Mouse (Mus musculus) left cerebral cortex, adult 2 months (tissue): ENCODE measurements around the gene Erh. TPM values are rescaled to one million over a fixed set of nuclear protein-coding genes. Genes with fewer than 3 reads are reported as not detected.

ENCODE experiments used
- DNase-seq, 2 experiments: peaks; one replicate each; pipeline ENCODE4 v3.0.0; 2021 to 2022; ENCODE audit warnings: low spot score in 2 of 2, mixed read lengths in 1 of 2; ENCODE audit errors: extremely low spot score in 1 of 2
- H3K27ac ChIP-seq: fragments of 200-600 bp; 2 replicates; pipeline ENCODE4 v1.8.1; 2022
- H3K4me3 ChIP-seq: fragments of 200-600 bp; 2 replicates; pipeline ENCODE4 v1.8.1; 2022
- CTCF ChIP-seq: fragments of 200-600 bp; IDR thresholded peaks from 2 replicates; pipeline ENCODE4 v1.8.1; 2022; ENCODE audit warnings: antibody characterized with exemption, mild to moderate bottlenecking, moderate library complexity
- intact Hi-C: fragments of 180-260 bp; cut with DNase I; formaldehyde crosslinking; loops from one replicate; pipeline ENCODE4 v1.15.1; 2025
- total RNA-seq, 2 experiments: library from RNA; stranded (reverse); gene quantifications; 2 replicates each; pipeline ENCODE4 v1.2.3; 2021

Erh gene
- total RNA-seq, 2 experiments from 2014 or later: 33.7 to 36.8 TPM

DNA sequence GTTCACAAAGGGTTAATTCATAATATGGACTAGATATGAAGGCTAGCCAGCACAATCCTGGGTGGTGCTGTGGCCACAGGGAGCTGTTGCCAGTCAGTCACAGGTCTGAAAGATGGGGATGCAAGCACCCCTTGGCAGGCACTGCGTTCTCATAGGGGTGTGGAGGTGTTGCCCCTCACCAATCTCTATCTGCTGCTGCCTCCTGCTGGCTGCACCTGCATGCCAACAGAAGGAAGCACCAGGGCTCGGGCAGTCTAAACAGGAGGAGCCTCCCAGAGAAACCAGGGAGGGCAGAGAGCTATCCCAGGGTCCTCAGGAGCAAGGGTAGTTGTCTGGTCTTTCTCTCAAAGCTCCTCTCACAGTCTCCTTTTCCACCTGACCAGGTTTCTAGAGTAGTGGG lies 59.2 kb downstream of the Erh start:
- TF ChIP-seq CTCF: peak; percentile 55
- no peak overlapping the region for H3K27ac ChIP-seq
- no peak overlapping the region for H3K4me3 ChIP-seq
- intact Hi-C loops: no loop called here
- peak; percentile 43 to 45 for DNase-seq

Other genes starting within 250 kb of the Erh start
- gene Dcaf5, start 207.7 kb downstream of the Erh start, total RNA-seq: 10 to 100 TPM; 75.9 to 80.7 TPM
- 100 to 1,000 TPM; 138 to 142 TPM for gene Exd2, start 181.2 kb downstream of the Erh start, total RNA-seq
- gene Galnt16, start 126.1 kb downstream of the Erh start, total RNA-seq: 10 to 100 TPM; 94.6 to 94.9 TPM
- gene Slc39a9, start 458 bp downstream of the Erh start, total RNA-seq: 10 to 100 TPM; 36.6 to 40.8 TPM
- 1 to 10 TPM; 2.2 to 2.8 TPM for gene Plekhd1, start 48.2 kb upstream of the Erh start, total RNA-seq
- gene Ccdc177, start 116.3 kb upstream of the Erh start, total RNA-seq: 10 to 100 TPM; 11.6 to 15.3 TPM
- 10 to 100 TPM; 37.0 TPM for gene Susd6, start 146.2 kb upstream of the Erh start, total RNA-seq